Mouse (Mus musculus) ES-CJ7 (cell line): ENCODE measurements at regions not wholly inside any gene's neighbourhood (a gene's known extent, or its start where the extent isn't known, plus 50 kb on each side); places are given as distances from the start of the nearest gene placed in this dataset.
A peak's percentile ranks its signal among the peaks of the same experiment; 100 is the strongest.

Source experiments
- DNase-seq: peaks from one replicate; pipeline ENCODE4 v3.0.0; 2011; ENCODE audit warnings: low read depth, low spot score

GRCm38 (mm10) chr15:6145071-6145470 lies 154.5 kb upstream of the Dab2 start:
- no peak for DNase-seq

DNA sequence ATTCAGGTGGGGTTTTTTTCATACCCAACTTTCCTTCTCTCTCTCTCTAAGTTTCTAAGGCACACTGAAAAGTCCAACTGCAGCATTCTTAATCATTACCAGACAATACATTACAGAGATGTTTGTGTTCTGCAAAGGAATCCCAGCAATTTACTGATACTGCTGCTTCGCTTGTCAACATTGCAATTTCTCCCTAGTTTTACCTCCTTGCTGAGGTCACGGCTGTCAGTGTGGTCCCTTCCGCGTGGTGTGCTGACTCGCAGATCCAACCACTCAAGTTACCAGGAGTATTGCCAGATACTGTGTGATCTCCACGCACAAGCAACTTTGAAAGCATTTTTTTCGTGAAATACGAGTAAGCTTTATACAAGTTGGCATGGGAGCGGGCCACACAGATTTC lies 144.9 kb upstream of the Dab2 start:
- no peak for DNase-seq

DNA sequence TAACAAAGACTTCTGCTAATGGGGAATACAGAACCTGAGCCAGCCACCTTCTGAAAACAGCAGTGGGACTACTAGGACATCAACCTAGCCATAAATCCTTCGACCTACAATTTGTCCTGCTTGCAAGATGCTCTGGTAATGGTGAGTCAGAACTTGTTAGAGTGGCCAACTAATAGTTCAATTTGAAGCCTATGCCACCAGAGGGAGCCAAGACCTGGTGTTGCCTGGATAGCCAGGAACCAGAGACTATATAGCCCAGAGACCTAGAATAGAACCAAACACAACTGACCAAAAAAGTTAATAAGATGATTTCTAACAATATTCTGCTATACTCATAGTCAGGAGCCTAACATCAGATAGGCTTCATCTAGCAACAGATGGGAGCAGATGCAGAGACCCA lies 119.3 kb upstream of the Dab2 start:
- peak; percentile 6 for DNase-seq

DNA sequence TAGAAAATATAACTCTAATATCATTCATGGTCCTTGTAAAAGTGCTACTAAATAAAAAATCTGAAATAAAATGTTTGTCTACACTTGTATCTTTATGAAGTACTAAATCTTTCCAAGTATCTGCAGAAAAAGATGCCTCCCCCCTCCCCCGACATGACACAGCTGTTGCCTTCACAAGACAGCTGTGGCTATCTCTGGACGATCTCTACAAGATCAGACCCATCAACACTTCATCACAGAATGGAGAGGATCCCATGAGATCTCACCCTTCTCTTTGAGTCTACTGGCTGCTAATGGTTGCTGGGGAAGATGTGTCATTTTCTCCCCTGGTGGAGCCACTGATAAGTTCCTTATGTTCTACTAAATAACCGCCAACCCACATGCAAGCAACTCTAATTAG lies 116.0 kb upstream of the Dab2 start:
- no peak for DNase-seq

DNA sequence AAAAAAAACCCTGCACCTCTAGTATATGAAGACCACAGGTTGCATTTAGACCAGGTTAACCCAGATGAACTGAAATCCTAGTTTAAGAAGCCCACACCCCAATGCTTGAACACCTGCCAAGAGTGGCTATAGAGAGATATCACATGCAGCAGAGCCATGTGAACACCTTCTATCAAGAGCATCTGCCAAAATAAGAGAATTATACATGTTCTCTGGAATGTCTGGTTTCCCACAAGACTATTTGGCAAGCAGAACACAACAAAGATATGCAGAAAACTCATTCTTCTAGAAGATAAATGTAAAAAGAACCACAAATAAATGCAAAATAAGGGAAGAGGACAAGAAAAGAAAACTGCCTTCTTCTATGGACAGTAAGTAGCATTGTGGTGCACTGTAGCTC lies 107.7 kb upstream of the Dab2 start:
- no peak for DNase-seq

DNA sequence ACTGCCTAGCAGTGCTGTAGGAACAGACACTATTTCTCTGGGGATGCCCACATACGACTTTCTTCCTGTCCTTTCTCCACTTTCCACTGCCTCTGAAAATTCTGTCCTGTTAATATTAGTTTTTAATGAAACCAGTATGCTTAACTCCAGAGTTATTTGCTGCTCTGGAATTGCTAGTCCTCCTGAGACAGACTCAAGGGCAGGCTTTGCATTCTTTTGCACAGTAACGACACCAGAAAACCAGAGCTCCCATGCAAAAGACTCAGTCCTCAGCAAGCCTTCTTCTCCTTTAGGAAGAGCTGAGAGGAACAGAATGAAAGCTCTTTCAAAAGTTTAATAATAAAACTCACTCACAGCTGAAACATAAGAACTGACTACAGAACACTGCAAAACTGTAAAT lies 92.3 kb upstream of the Dab2 start:
- no peak for DNase-seq

DNA sequence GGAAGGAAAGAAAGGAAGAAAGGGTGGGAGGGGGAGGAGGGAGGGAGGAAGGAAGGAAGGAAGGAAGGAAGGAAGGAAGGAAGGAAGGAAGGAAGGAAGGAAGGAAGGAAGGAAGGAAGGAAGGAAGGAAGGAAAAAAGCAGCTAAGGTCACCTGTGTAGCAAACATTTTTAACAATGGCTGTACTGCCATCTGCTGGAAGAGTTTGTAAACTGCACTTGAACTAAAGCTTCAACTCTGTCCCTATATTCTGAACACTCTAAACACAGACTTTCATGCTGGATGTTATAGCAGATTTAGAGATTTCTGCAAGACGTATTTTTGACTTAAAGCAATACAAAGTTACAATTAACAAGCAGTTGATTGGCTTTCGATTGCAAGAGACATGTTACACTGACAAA lies 90.3 kb upstream of the Dab2 start:
- DNase-seq: peak; percentile 38

GRCm38 (mm10) chr15:6218087-6218486 lies 81.5 kb upstream of the Dab2 start:
- no peak for DNase-seq

- no peak for DNase-seq
Observed at GRCm38 (mm10) chr15:6225227-6225626, 74.4 kb upstream of the Dab2 start.

GRCm38 (mm10) chr15:6230618-6231017 lies 69.0 kb upstream of the Dab2 start:
- no peak for DNase-seq

GRCm38 (mm10) chr15:6231308-6232103 lies 68.1 kb upstream of the Dab2 start:
- DNase-seq: no peak

- no peak for DNase-seq
Observed at GRCm38 (mm10) chr15:6233621-6234020, 66.0 kb upstream of the Dab2 start.

GRCm38 (mm10) chr15:6236583-6236982 lies 63.0 kb upstream of the Dab2 start:
- DNase-seq: no peak

DNA sequence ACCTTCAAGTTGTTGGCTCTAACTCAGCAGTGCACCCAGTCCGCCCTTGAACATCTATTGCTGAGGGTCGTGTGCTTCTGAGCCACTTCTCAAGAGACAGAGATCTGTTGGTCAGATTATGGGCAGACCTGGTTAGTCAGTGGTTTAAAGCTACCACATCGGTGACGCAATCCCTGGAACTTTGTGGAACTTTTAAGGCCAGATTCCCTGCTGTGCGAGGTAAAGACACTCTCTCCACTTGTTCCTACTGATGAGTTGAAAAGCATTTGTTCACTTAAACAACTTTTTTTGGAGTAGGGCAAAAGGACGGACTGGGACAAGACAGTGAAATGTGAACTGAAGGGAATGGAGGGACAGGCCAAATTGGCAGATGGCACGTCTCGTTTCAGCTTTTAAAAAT lies 61.9 kb upstream of the Dab2 start:
- DNase-seq: peak; percentile 7

GRCm38 (mm10) chr15:6238133-6238532 lies 61.5 kb upstream of the Dab2 start:
- peak; percentile 67 for DNase-seq

- no peak for DNase-seq
Observed at GRCm38 (mm10) chr15:6238755-6239154, 60.8 kb upstream of the Dab2 start.

DNA sequence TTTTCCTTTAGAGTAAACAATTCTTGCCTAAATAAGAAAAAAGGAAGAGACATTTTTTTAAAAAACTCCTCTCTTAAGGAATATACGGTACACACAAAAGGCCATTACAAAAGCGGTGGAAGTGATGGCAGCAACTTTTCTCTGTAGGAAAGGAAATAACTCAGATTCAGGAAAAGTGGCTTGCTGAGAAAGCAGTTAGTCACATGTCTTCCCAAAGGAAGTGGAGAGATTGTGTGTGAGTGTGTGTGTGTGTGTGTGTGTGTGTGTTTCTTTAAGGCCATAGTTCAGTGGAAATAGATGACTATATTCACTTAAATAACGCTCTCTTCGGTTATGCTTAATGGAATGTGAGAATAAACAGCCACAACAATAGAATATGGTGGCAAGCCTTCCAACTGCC lies 57.5 kb upstream of the Dab2 start:
- no peak for DNase-seq

DNA sequence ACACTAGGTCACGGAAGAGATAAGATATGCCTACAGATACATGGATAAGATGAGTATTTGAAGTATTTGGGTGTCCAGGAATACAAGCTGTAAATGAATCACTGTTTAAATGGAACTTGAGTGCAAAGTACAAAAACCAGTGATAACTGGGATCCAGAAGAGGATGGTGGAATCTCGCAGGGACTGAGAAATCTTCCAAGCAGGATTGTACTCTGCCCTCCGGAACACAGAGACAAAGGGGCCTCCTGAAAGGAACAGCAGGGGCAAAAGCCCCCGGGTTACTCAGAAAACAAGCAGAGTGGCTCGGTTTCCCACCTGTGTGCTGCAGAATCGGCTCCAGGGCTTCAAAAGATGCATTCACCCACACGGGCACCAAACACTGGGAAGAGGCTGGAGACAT lies 55.2 kb upstream of the Dab2 start:
- DNase-seq: no peak

DNA sequence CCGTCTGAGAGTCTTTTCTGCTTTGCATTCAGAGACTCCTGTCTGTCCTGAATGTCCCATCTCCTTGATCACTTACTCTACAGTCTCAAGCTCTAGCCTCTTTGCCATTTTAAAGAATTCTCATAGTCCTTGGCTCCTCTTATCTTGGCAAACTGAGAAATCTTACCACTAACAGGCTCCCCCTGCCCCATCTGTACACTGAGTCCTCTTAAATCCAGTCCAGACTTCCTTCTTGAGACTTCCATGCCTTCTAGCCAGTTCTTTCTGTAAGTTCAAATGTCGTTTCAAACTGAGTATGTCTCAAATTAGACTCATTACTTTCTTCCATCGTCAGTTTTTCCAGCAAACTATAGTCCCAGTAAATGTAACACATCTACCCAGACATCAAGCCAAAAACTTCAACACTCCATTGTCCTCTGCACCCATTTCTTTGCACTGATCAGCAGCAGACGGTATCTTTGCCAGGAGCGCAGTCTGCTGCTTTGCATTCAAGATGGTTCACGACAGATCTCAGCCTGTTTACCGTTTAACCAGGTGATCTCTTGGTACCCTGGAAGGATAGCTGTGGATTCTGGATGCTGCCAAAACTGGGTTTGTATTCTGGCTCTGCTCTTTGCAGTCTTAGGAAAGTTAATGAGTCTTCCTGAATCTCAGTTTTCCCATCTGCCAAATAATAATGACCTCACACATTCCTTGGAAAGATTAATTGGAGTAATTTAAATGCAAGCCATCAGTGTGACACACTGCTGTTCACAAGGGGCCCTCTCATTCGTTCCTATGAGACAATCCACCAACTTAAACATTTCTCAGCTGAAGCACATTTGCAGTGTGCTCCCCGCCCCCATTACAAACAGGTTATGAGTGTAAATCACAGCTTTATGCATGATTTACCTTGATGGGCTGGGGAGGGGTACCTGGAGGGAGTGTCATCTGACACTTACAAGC lies 53.4 kb upstream of the Dab2 start:
- no peak for DNase-seq

GRCm38 (mm10) chr15:6248470-6248869 lies 51.1 kb upstream of the Dab2 start:
- no peak for DNase-seq
